Mouse (Mus musculus) neural tube, embryonic 14.5 days (tissue): Measurements from ENCODE around the gene Hagh. TPM values are rescaled to one million over a fixed set of nuclear protein-coding genes. Genes with fewer than 3 reads are reported as not detected.

Experiments used
- ATAC-seq: fragments of 200-750 bp; cut with Nextera tagmentation; 2 replicates; pipeline ENCODE4 v1.8.0; 2017; ENCODE audit warnings: low read depth, mild to moderate bottlenecking, moderate TSS enrichment, moderate library complexity
- H3K27ac ChIP-seq: fragments of 300-500 bp; sonication (generic); 2 replicates; pipeline ENCODE4 v1.5.1; 2014; ENCODE audit warnings: low read depth, mild to moderate bottlenecking, control low read depth, low read length, moderate library complexity, mixed read lengths
- H3K27me3 ChIP-seq: fragments of 300-500 bp; sonication (generic); 2 replicates; pipeline ENCODE4 v1.6.1; 2014; ENCODE audit warnings: low read length; ENCODE audit not compliant: control insufficient read depth, insufficient read depth
- H3K36me3 ChIP-seq: fragments of 300-500 bp; sonication (generic); 2 replicates; pipeline ENCODE4 v1.6.1; 2014; ENCODE audit warnings: low read length, mixed read lengths; ENCODE audit not compliant: control insufficient read depth, insufficient read depth
- H3K4me1 ChIP-seq: fragments of 300-500 bp; sonication (generic); 2 replicates; pipeline ENCODE4 v1.6.1; 2014; ENCODE audit warnings: low read length; ENCODE audit not compliant: control insufficient read depth, insufficient read depth
- H3K4me2 ChIP-seq: fragments of 300-500 bp; sonication (generic); 2 replicates; pipeline ENCODE4 v1.6.1; 2014; ENCODE audit warnings: mild to moderate bottlenecking, low read depth, low read length, control low read depth
- H3K4me3 ChIP-seq: fragments of 300-500 bp; sonication (generic); 2 replicates; pipeline ENCODE4 v1.5.1; 2014; ENCODE audit warnings: low read depth, low read length, control low read depth, mixed read lengths
- H3K9ac ChIP-seq: fragments of 300-500 bp; sonication (generic); replicated peaks from 2 replicates; pipeline ENCODE4 v1.6.1; 2014; ENCODE audit warnings: low read depth, mild to moderate bottlenecking, control low read depth, low read length, mixed read lengths
- H3K9me3 ChIP-seq: fragments of 300-500 bp; sonication (generic); 2 replicates; pipeline ENCODE4 v1.6.1; 2016; ENCODE audit warnings: low read length; ENCODE audit not compliant: control insufficient read depth
- WGBS: fragments of 180-500 bp; shearing (Covaris S2); extraction: QIAGEN DNeasy Blood & Tissue Kit; methylation state at CpG from one replicate; pipeline ENCODE4 v1.1.7; 2014; 5-methylcytosine and 5-hydroxymethylcytosine counted together
- polyA plus RNA-seq: library from polyadenylated mRNA; unstranded; fragments of >200 nt; fragmentation: Nextera tagmentation; extraction: Ambion mirVana; gene quantifications from 2 replicates; pipeline ENCODE4 v1.2.1, GENCODE M21; 2014

Hagh gene
- polyA plus RNA-seq, 1 experiment from 2014 or later, result 77.2 TPM

- peak overlapping the region; percentile 89 for H3K4me3 ChIP-seq
- H3K9me3 ChIP-seq, result no peaks in the 10 kb centered on the region
- H3K4me2 ChIP-seq, result peak overlapping the region; percentile 86
- no peaks in the 10 kb centered on the region for H3K27me3 ChIP-seq
- peaks cover 31% of the 10 kb centered on the region for H3K36me3 ChIP-seq
- H3K9ac ChIP-seq, result peak overlapping the region; percentile 82
- ATAC-seq, result no peak; the same call in none of the 2 replicates
- peaks cover 16% of the 10 kb centered on the region for H3K4me1 ChIP-seq
- under 1% methylated on average over 18 of the region's 18 CpGs for WGBS
- H3K27ac ChIP-seq, result peak overlapping the region; percentile 62
Observed at GRCm38 (mm10) chr17:24886932-24887271, 47.0 kb downstream of the Hagh start.

GRCm38 (mm10) chr17:24887291-24888080, 47.5 kb downstream of the Hagh start:
- H3K4me2 ChIP-seq, result peak overlapping the region; percentile 86
- H3K4me1 ChIP-seq, result peaks cover 16% of the 10 kb centered on the region
- H3K27me3 ChIP-seq, result no peaks in the 10 kb centered on the region
- H3K27ac ChIP-seq, result no peak overlapping the region
- 65% methylated on average over 18 of the region's 18 CpGs for WGBS
- H3K9me3 ChIP-seq, result no peaks in the 10 kb centered on the region
- peaks cover 37% of the 10 kb centered on the region for H3K36me3 ChIP-seq
- H3K4me3 ChIP-seq, result peak overlapping the region; percentile 89
- H3K9ac ChIP-seq, result peak overlapping the region; percentile 82
- no peak for ATAC-seq

- H3K27me3 ChIP-seq, result no peaks in the 10 kb centered on the region
- H3K9me3 ChIP-seq, result no peaks in the 10 kb centered on the region
- no peak for ATAC-seq
- WGBS, result 89% methylated on average over 3 of the region's 3 CpGs
- no peak overlapping the region for H3K4me2 ChIP-seq
- peaks cover 39% of the 10 kb centered on the region for H3K36me3 ChIP-seq
- H3K4me3 ChIP-seq, result no peak overlapping the region
- H3K9ac ChIP-seq, result no peak overlapping the region
- peaks cover 22% of the 10 kb centered on the region for H3K4me1 ChIP-seq
- H3K27ac ChIP-seq, result no peak overlapping the region
Observed at GRCm38 (mm10) chr17:24888862-24889261, 48.9 kb downstream of the Hagh start.

GRCm38 (mm10) chr17:24890151-24891092, 50.5 kb downstream of the Hagh start:
- Histone ChIP-seq H3K27ac (no peak overlapping the region), H3K27me3 (no peaks in the 10 kb centered on the region), H3K4me1 (peaks cover 25% of the 10 kb centered on the region), H3K9ac (no peak overlapping the region), H3K4me3 (no peak overlapping the region), H3K36me3 (peaks cover 39% of the 10 kb centered on the region), H3K9me3 (no peaks in the 10 kb centered on the region), H3K4me2 (no peak overlapping the region)
- 91% methylated on average over 19 of the region's 19 CpGs for WGBS
- no peak for ATAC-seq

- Histone ChIP-seq H3K27me3 (no peaks in the 10 kb centered on the region), H3K9ac (no peak overlapping the region), H3K36me3 (peaks cover 39% of the 10 kb centered on the region), H3K9me3 (no peaks in the 10 kb centered on the region), H3K4me1 (peaks cover 29% of the 10 kb centered on the region), H3K27ac (no peak overlapping the region), H3K4me3 (no peak overlapping the region), H3K4me2 (no peak overlapping the region)
- WGBS, result 90% methylated on average over 13 of the region's 13 CpGs
- ATAC-seq, result no peak
Observed at GRCm38 (mm10) chr17:24891321-24891720, 51.4 kb downstream of the Hagh start.

- no peak overlapping the region for H3K4me2 ChIP-seq
- ATAC-seq, result no peak
Observed at GRCm38 (mm10) chr17:24892785-24893184, 52.8 kb downstream of the Hagh start.

GRCm38 (mm10) chr17:24893276-24893675, 53.3 kb downstream of the Hagh start:
- Histone ChIP-seq H3K9ac (no peak overlapping the region), H3K27ac (no peak overlapping the region), H3K9me3 (no peaks in the 10 kb centered on the region), H3K4me2 (no peak overlapping the region), H3K36me3 (peaks cover 50% of the 10 kb centered on the region), H3K27me3 (no peaks in the 10 kb centered on the region), H3K4me3 (no peak overlapping the region), H3K4me1 (peaks cover 30% of the 10 kb centered on the region)
- ATAC-seq, result no peak
- 100% methylated on average over 2 of the region's 2 CpGs for WGBS

More at GRCm38 (mm10) chr17:24892785-24893184, 52.8 kb downstream of the Hagh start:
- no peaks in the 10 kb centered on the region for H3K27me3 ChIP-seq
- no peak overlapping the region for H3K27ac ChIP-seq
- H3K36me3 ChIP-seq, result peaks cover 46% of the 10 kb centered on the region
- no peaks in the 10 kb centered on the region for H3K9me3 ChIP-seq
- no peak overlapping the region for H3K4me3 ChIP-seq
- H3K9ac ChIP-seq, result no peak overlapping the region
- 89% methylated on average over 12 of the region's 12 CpGs for WGBS
- peaks cover 31% of the 10 kb centered on the region for H3K4me1 ChIP-seq

- Histone ChIP-seq H3K36me3 (peaks cover 61% of the 10 kb centered on the region), H3K9ac (peak overlapping the region; percentile 85), H3K9me3 (no peaks in the 10 kb centered on the region), H3K4me2 (peak overlapping the region; percentile 95), H3K4me3 (peak overlapping the region; percentile 81), H3K4me1 (peaks cover 30% of the 10 kb centered on the region), H3K27me3 (no peaks in the 10 kb centered on the region), H3K27ac (peak overlapping the region; percentile 83)
- ATAC-seq, result peak; percentile 22; the same call in 1 of the 2 replicates
- WGBS, result 10% methylated on average over 31 of the region's 31 CpGs
Observed at GRCm38 (mm10) chr17:24894061-24894994, 54.4 kb downstream of the Hagh start.
